Mouse (Mus musculus) lung, adult 2 months (tissue): ENCODE results near the gene Tnc.

ENCODE experiments used
- CTCF ChIP-seq: fragments of 200-500 bp; IDR thresholded peaks from 2 replicates; pipeline ENCODE4 v1.5.1; 2011; ENCODE audit warnings: mild to moderate bottlenecking, low read length, control low read depth; ENCODE audit not compliant: insufficient read depth
- POLR2A ChIP-seq: fragments of 200-500 bp; IDR thresholded peaks from 2 replicates; pipeline ENCODE4 v1.6.1; 2011; ENCODE audit warnings: low read depth, mild to moderate bottlenecking, control low read depth, low read length, borderline replicate concordance; ENCODE audit errors: extremely low read depth

DNA sequence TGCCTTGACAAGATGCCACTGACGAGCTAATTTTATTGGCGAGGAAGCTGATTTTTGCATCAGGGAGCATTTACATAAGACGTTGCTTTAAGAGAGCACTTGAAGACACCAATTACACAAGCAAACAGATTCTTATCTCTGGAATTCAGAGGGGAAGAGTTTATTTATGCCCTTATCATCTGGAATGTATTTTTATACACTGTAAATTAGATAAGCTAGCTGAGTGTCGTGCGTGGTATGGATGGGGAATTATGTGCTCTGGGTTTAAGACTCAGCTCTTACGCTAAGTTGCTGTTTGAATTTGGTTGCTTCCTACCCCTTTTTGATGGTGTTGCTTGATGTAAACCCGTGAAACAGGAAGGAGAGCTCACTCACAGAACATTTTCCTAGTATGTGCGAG lies 130.1 kb downstream of the Tnc start:
- TF ChIP-seq CTCF (no peak), POLR2A (no peak)
